Mouse (Mus musculus): ENCODE data around the gene Rnaset2a. TPM values are rescaled to one million over a fixed set of nuclear protein-coding genes. Genes with fewer than 3 reads are reported as not detected.
"Not testable (repeated sequence)": the region's sequence is repeated elsewhere in the genome, so short reads cannot be mapped to it uniquely, and the experiment has no call there.

The Rnaset2a gene
- polyA plus RNA-seq (2012; ENCODE audit: insufficient read depth, insufficient read length, low replicate concordance, missing spikeins) = not detected in 2 replicates

DNA sequence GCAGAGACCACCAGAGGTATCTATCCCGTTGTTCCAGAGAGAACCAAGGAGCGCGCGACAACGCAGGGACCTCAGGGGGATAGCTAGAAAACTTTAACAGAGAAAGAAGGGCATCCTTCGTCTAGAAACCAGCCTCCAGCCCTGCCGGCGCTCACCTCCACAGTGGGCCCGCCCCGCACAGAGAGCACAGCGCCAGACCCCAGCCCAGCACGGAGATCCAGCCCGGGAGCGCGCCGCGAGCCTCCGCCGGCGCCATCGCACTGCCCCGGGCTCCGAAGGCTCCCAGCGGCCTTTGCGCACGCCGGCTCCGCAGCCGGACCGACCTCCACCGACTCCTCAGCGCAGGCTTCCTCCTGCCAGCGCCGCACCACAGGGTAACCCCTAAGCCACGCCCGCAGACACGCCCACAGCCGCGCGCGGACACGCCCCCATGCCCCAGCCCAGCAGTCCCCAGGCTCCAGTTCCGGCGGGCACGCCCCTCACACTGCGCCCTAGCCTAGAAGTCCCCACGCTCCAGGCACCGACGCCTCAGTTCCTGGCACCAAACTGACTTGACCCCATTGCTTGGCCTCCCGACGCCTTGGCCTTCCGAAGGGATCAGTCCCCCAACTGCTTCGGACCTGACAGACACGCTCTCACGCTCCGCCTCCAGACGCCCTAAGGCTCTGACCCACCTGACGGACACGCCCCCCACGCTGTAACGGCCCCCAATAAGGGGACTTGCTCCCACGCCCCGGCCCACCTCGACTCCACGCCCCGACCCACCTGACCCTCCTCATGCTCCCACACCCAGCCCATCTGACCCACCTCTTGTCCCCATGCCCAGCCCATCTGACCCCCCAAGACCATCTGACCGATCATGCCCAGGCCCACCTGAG is at the start of gene Rnaset2a, which contains the start of gene Gm49673:
Gene Rnaset2a (minus strand): TSS at position 659 of the 878 bp plus-strand sequence.
Gene Gm49673 (minus strand): TSS at position 350 of the 878 bp plus-strand sequence.
- H3K4me3 ChIP-seq (ENCODE audit: insufficient read depth, low read depth, low read length) = peak within 1 kb of the TSS; percentile 65
- H3K4me1 ChIP-seq (ENCODE audit: control insufficient read depth, insufficient read depth, low read length); H3K27ac ChIP-seq (ENCODE audit: insufficient read depth, low read depth, low read length): not testable (repeated sequence)
- WGBS = 2% methylated on average over 56 of the region's 67 CpGs

DNA sequence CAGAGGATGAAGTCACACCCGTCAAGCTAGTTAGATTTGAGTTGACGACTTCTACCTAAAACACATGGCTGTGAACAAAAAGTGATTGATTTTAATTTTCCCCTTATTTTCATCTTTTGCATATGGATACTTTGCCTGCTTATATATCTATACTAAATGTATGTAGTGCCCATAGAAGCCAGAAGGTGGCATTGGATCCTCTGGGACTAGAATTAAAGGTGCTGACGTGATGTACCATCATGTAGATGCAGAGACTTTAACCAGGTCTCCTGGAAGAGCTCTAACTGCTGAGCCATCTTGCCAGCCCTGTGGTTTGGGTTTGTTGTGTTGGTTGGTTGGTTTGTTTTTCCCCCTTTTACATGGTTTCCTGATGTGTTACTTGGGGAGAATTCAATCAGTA is 49.8 kb upstream of the Rnaset2a start:
- no peak for TF ChIP-seq CTCF (IDR thresholded peaks at IDR 0.05; ENCODE audit: insufficient read depth, low read depth, low read length)
- TF ChIP-seq POLR2A (IDR thresholded peaks at IDR 0.05; ENCODE audit: insufficient read depth, low read depth, low read length) = no peak
- 74% methylated on average over 3 of the region's 3 CpGs for WGBS
- Histone ChIP-seq H3K27ac (ENCODE audit: insufficient read depth, low read depth, low read length) (no peak overlapping the region), H3K4me1 (ENCODE audit: control insufficient read depth, insufficient read depth, low read length) (peaks cover 3% of the 10 kb centered on the region; the same call in 1 of the 2 replicates), H3K4me3 (ENCODE audit: insufficient read depth, low read depth, low read length) (no peak overlapping the region)

DNA sequence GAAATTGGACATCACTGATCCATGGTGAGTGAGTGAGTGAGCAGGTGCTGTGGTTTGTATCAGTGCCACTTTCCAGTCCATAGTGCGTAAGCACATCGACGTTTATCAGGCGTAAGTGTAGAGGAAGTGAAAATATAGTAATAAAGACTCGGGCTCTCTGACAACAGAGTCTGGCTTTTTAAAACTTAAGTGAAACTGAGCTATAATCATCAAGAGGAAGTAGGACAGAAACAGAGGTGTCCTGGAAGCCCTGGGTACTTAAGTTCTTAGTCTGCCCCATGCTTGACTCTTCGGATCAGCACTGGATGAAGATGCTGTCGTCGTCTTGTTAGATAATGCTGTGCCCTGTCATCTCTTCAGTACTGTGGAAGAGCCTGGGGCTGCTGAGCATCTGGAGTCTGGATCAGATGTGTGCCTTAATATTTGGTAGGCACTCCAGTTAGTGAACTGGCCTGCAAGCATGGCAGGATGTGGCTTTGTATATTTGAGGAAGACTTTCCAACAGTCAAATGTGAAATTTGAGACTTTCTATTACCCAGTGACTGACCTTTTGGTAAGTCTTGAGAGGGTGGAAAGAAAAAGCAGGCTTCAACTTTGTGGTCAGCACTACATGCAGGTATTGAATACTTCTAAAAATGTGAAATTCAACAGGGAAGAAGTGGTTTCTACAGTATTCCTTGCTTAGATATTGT is 47.9 kb upstream of the Rnaset2a start:
- TF ChIP-seq CTCF (IDR thresholded peaks at IDR 0.05; ENCODE audit: insufficient read depth, low read depth, low read length) = no peak
- no peak for TF ChIP-seq POLR2A (IDR thresholded peaks at IDR 0.05; ENCODE audit: insufficient read depth, low read depth, low read length)
- H3K4me3 ChIP-seq (ENCODE audit: insufficient read depth, low read depth, low read length) = no peak overlapping the region
- H3K27ac ChIP-seq (ENCODE audit: insufficient read depth, low read depth, low read length) = no peak overlapping the region
- H3K4me1 ChIP-seq (ENCODE audit: control insufficient read depth, insufficient read depth, low read length) = peaks cover 3% of the 10 kb centered on the region; the same call in 1 of the 2 replicates
- 93% methylated on average over 8 of the region's 8 CpGs for WGBS

DNA sequence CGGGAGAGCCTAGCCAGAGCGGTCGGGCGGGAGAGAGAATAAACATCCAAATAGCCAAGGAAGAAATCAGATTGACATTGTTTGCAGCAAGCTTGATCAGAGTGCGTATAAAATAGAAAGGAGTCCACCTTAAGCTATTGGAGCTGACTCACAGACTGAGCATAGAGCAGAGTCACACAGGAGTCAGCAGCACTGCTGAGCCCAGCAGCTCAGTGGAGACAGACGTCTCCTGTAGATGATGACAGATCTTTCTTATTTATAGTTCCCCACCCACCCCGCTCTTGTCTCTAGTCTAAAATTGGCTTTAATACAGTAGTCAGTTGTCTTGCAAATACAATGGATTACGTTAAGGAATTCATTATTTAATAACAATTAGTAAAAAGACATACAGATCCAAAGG is 45.8 kb upstream of the Rnaset2a start:
- TF ChIP-seq POLR2A (IDR thresholded peaks at IDR 0.05; ENCODE audit: insufficient read depth, low read depth, low read length) = no peak
- TF ChIP-seq CTCF (IDR thresholded peaks at IDR 0.05; ENCODE audit: insufficient read depth, low read depth, low read length) = no peak
- Histone ChIP-seq H3K27ac (ENCODE audit: insufficient read depth, low read depth, low read length) (peak overlapping the region; percentile 45; the same call in 1 of the 2 replicates), H3K4me3 (ENCODE audit: insufficient read depth, low read depth, low read length) (no peak overlapping the region), H3K4me1 (ENCODE audit: control insufficient read depth, insufficient read depth, low read length) (peaks cover 12% of the 10 kb centered on the region)
- 66% methylated on average over 8 of the region's 8 CpGs for WGBS

DNA sequence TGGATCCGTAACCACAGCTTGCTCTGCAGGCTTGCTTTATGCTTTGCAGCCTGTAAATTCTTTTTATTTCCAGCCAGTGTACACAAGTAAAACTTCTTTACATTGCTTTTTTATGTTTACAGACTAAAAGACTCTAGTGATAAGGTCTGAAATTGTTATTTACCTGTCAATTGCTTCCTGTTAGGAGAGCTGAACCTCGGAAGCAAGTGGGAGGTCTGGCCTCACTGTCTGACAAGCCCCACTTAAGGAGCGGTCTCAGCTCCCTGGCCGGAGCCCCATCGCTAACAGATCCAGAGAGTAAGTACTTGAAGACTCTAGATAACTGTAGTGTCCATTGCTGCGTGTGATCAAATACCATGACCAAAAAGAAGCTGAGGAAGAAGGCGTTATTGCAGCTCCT is 36.3 kb upstream of the Rnaset2a start:
- TF ChIP-seq CTCF (IDR thresholded peaks at IDR 0.05; ENCODE audit: insufficient read depth, low read depth, low read length) = no peak
- TF ChIP-seq POLR2A (IDR thresholded peaks at IDR 0.05; ENCODE audit: insufficient read depth, low read depth, low read length) = no peak

DNA sequence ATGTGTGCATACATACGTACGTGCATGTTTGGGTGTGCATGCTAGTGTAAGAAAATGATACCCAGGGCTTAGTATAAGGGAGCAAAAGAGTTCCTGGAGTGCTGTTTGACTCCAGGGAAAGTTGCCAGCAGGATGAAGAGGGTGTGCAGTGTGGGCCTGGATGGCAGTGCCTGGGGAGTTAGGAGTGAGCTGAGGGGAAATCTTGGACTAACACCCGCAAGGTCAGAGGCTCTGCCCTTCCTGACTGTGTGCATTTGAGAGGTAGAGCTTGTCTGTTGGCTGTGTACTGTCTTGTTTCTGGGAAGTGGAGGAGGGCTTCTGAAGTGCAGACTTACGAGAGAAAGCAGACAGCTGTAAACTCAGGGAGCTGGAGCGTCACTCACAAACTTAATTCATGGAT is 35.9 kb upstream of the Rnaset2a start:
- Histone ChIP-seq H3K4me1 (ENCODE audit: control insufficient read depth, insufficient read depth, low read length) (no peaks in the 10 kb centered on the region), H3K4me3 (ENCODE audit: insufficient read depth, low read depth, low read length) (no peak overlapping the region), H3K27ac (ENCODE audit: insufficient read depth, low read depth, low read length) (no peak overlapping the region)
- WGBS = 87% methylated on average over 5 of the region's 5 CpGs
- no peak for TF ChIP-seq CTCF (IDR thresholded peaks at IDR 0.05; ENCODE audit: insufficient read depth, low read depth, low read length)
- no peak for TF ChIP-seq POLR2A (IDR thresholded peaks at IDR 0.05; ENCODE audit: insufficient read depth, low read depth, low read length)

More for the DNA sequence above, 36.3 kb upstream of the Rnaset2a start:
- H3K4me1 ChIP-seq (ENCODE audit: control insufficient read depth, insufficient read depth, low read length) = no peaks in the 10 kb centered on the region
- H3K27ac ChIP-seq (ENCODE audit: insufficient read depth, low read depth, low read length) = no peak overlapping the region
- 88% methylated on average over 7 of the region's 7 CpGs for WGBS
- H3K4me3 ChIP-seq (ENCODE audit: insufficient read depth, low read depth, low read length) = no peak overlapping the region

DNA sequence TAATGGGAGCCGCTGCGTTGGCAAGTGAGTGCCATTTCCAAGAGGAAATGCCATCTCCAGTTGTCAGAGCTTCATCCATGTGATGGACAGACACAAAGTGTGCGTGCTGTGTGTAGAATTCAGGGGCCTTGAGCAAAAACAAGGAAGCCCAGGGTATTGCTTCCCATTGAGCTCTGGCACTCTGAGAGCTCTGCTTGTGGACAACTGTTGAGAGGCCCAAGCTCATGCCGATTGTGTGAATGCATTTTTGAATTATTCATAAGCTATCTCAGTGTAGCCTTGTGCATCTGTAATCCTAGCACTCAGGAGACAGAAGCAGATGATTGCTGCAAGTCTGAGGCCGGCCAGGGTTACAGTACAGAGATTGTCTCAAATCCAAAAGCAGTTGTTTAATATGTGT is 29.2 kb upstream of the Rnaset2a start:
- Histone ChIP-seq H3K27ac (ENCODE audit: insufficient read depth, low read depth, low read length) (no peak overlapping the region), H3K4me1 (ENCODE audit: control insufficient read depth, insufficient read depth, low read length) (peaks cover 6% of the 10 kb centered on the region), H3K4me3 (ENCODE audit: insufficient read depth, low read depth, low read length) (no peak overlapping the region)
- WGBS = 42% methylated on average over 5 of the region's 5 CpGs
- TF ChIP-seq CTCF (IDR thresholded peaks at IDR 0.05; ENCODE audit: insufficient read depth, low read depth, low read length) = no peak
- TF ChIP-seq POLR2A (IDR thresholded peaks at IDR 0.05; ENCODE audit: insufficient read depth, low read depth, low read length) = no peak

DNA sequence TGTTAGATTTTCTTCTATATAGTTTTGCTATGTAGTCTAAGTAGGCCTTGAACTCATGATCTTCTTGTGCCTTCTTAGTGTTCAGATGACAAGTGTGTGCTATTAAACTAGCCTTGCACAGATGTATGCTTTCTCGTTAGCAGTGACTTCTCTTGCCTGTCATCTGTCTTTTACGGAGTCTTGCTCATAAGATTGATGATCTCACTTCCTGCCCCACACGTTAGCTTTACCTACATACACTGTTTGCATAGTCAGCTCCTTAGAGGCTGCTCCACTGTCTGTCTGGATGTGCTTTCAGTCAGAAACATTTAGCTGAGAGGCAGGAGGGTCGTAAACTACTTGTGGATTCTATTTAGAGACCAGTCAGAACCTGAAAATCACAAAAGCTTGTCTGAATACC is 23.2 kb upstream of the Rnaset2a start:
- Histone ChIP-seq H3K27ac (ENCODE audit: insufficient read depth, low read depth, low read length) (no peak overlapping the region), H3K4me3 (ENCODE audit: insufficient read depth, low read depth, low read length) (no peak overlapping the region), H3K4me1 (ENCODE audit: control insufficient read depth, insufficient read depth, low read length) (peaks cover 6% of the 10 kb centered on the region)
- no peak for TF ChIP-seq CTCF (IDR thresholded peaks at IDR 0.05; ENCODE audit: insufficient read depth, low read depth, low read length)
- 79% methylated on average over 4 of the region's 4 CpGs for WGBS

DNA sequence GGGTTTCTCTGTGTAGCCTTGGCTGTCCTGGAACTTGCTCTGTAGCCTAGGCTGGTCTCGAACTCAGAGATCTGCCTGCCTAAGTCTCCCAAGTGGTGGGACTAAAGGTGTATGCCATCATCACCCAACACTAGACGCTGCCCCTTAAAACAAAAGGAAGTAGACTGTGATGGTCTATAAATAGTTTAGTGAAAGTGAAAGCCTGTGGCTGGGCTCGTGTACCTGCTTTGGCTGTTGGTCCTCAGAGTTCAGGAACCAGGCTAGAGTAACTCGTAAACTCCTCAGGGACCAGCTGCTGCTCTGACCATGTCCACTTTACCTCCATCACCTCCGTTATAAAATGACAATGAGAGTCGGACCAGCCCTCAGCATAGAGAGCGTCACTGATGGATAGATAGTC is 22.4 kb upstream of the Rnaset2a start:
- no peak for TF ChIP-seq POLR2A (IDR thresholded peaks at IDR 0.05; ENCODE audit: insufficient read depth, low read depth, low read length)
- TF ChIP-seq CTCF (IDR thresholded peaks at IDR 0.05; ENCODE audit: insufficient read depth, low read depth, low read length) = no peak
- whole genome bisulfite sequencing = 88% methylated on average over 7 of the region's 7 CpGs
- Histone ChIP-seq H3K4me1 (ENCODE audit: control insufficient read depth, insufficient read depth, low read length) (peaks cover 3% of the 10 kb centered on the region), H3K27ac (ENCODE audit: insufficient read depth, low read depth, low read length) (no peak overlapping the region), H3K4me3 (ENCODE audit: insufficient read depth, low read depth, low read length) (no peak overlapping the region)

DNA sequence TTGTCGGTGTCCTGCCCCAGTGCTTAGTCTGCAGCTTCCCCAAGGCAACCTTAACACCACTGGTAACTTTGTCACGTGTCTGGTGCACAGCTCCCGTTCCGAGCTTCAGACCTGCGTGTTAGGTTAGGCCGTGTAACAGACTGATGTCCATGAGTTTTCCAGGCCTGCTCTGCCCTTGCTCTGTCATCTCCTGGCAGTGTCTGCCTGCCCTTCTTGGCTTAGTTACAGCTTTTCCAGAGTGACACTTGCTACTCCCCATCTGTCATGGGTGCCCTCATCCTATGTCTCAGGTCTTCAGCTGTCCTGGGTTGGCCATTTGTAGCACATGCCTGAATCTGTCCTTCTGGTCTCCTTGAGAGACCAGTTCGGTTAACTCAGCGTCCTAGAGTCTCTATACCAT is 19.5 kb upstream of the Rnaset2a start:
- 77% methylated on average over 7 of the region's 8 CpGs for WGBS
- not testable (repeated sequence) for H3K4me1 ChIP-seq (ENCODE audit: control insufficient read depth, insufficient read depth, low read length); H3K4me3 ChIP-seq (ENCODE audit: insufficient read depth, low read depth, low read length); H3K27ac ChIP-seq (ENCODE audit: insufficient read depth, low read depth, low read length)

DNA sequence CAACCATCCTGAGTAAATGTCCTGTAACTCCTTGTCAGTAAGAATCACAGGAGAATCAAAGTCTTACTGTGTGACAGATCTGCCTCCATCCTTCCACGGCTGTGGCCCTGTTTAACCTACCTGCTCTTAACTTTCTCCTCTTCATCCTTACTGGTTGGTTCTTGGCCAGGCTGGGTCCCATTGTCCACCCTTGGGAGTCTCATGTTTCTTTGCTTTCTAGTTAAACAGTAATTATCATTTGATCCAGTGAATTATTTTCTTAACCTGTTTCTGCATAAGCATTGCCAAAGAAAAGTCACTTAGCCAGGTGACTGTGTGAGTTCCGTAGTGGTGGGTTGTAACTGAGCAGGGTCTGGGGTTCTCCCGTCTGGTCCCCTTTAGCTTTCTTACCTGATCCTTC is 18.6 kb upstream of the Rnaset2a start:
- H3K27ac ChIP-seq (ENCODE audit: insufficient read depth, low read depth, low read length); H3K4me1 ChIP-seq (ENCODE audit: control insufficient read depth, insufficient read depth, low read length); H3K4me3 ChIP-seq (ENCODE audit: insufficient read depth, low read depth, low read length): not testable (repeated sequence)
- WGBS = 31% methylated on average over 2 of the region's 3 CpGs

DNA sequence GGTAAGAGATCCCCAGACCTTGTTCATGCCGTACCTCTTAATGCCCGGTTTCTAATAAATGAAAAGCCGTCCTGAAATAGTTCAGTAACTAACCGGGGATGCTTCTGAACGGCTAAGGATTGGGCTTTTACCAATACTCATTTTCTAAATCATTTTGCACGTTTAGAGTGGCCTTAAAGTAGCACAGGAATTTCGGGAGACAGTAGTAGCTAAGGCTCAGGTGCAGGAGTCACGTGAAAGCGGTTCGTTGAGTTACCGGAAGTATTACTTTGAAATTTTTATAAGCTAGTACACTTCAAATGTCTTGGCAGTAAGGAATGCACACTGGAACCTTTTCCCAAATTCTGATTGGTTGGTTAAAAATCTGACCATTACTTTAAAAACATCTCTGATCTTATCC is 18.1 kb upstream of the Rnaset2a start:
- peak overlapping the region; percentile 68 for H3K4me3 ChIP-seq (ENCODE audit: insufficient read depth, low read depth, low read length)
- H3K4me1 ChIP-seq (ENCODE audit: control insufficient read depth, insufficient read depth, low read length); H3K27ac ChIP-seq (ENCODE audit: insufficient read depth, low read depth, low read length): not testable (repeated sequence)
- 0% methylated on average over 11 of the region's 11 CpGs for WGBS

DNA sequence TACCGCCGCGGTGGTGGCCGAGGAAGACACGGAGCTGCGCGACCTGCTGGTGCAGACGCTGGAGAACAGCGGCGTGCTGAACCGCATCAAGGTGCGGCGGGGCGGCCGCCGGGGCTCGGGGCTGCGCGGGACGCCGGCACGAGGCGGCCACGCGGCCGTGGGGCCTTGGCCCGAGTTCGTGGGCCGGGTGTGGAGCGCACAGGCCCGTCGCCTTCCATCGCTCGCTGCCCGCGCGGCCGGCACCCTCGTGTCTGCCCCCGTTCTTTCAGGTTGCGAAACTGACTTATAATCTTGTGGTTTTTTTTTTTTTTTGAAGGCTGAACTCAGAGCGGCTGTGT is 17.7 kb upstream of the Rnaset2a start:
- H3K4me3 ChIP-seq (ENCODE audit: insufficient read depth, low read depth, low read length) = peak overlapping the region; percentile 68
- 0% methylated on average over 38 of the region's 42 CpGs for WGBS
- not testable (repeated sequence) for H3K27ac ChIP-seq (ENCODE audit: insufficient read depth, low read depth, low read length); H3K4me1 ChIP-seq (ENCODE audit: control insufficient read depth, insufficient read depth, low read length)

Measured in olfactory bulb, adult 2 months (tissue).